Mouse (Mus musculus): ENCODE results near the gene Neurl4. TPM values are rescaled to one million over a fixed set of nuclear protein-coding genes. Genes with fewer than 3 reads are reported as not detected.
"Not testable (repeated sequence)": the region's sequence is repeated elsewhere in the genome, so short reads cannot be mapped to it uniquely, and the experiment has no call there.

The Neurl4 gene
- total RNA-seq, 2 experiments from 2014 or later, result 114 to 121 TPM

DNA sequence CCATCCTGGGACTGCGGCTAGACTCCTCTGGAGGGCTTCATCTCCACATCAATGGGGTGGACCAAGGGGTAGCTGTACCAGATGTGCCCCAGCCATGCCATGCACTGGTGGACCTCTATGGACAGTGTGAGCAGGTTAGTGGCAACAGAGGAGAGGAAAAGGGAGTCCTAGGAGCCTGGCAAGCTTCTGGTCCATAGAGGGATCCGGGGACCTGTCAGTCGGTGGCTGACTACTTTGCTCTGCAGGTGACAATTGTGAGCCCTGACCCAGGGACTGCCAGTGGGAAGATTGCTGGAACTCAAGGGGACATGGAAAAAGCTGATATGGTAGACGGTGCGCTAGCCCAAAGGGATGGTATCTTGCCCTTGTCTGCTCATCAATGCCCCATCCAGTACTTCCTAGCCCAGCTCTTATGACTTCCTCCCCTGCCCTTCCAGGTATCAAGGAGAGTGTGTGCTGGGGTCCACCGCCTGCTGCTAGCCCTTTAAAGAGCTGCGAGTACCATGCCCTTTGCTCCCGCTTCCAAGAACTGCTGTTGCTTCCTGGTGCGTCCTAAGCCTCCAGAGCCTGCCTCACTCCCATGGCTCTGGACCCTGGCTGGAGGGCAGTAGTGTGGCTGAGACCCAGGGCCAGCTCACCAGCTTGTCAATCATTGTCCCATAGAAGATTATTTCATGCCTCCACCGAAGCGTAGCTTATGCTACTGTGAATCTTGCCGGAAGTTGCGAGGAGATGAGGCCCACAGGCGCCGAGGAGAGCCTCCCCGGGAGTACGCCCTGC is 10.1 kb downstream of the Neurl4 start:
- DNase-seq (ENCODE audit: low spot score in 2 of 2), result no peak
- intact Hi-C loops (cut with DNase I), result no loop called here

DNA sequence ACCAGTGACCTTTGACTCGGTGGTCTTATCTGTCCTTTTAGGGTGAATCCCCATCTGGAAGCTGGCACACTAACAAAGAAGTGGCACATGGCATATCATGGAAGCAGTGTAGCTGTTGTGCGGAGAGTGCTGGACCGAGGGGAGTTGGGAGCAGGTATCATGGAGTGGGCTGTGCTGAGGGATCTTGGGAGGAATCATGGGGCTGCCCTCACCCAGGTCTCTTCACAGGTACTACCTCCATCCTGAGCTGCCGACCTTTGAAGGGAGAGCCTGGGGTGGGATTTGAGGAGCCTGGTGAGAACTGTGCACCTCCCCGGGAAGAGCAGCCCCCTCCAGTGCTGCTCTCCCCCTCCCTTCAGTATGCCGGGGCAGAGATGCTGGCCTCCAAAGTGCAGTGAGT is 10.8 kb downstream of the Neurl4 start:
- DNase-seq (ENCODE audit: low spot score in 2 of 2), result no peak
- intact Hi-C loops (cut with DNase I), result no loop called here

GRCm38 (mm10) chr11:69912716-69913530 is 12.1 kb downstream of the Neurl4 start:
- no peak for DNase-seq (ENCODE audit: low spot score in 2 of 2)
- intact Hi-C loops (cut with DNase I), result no loop called here

DNA sequence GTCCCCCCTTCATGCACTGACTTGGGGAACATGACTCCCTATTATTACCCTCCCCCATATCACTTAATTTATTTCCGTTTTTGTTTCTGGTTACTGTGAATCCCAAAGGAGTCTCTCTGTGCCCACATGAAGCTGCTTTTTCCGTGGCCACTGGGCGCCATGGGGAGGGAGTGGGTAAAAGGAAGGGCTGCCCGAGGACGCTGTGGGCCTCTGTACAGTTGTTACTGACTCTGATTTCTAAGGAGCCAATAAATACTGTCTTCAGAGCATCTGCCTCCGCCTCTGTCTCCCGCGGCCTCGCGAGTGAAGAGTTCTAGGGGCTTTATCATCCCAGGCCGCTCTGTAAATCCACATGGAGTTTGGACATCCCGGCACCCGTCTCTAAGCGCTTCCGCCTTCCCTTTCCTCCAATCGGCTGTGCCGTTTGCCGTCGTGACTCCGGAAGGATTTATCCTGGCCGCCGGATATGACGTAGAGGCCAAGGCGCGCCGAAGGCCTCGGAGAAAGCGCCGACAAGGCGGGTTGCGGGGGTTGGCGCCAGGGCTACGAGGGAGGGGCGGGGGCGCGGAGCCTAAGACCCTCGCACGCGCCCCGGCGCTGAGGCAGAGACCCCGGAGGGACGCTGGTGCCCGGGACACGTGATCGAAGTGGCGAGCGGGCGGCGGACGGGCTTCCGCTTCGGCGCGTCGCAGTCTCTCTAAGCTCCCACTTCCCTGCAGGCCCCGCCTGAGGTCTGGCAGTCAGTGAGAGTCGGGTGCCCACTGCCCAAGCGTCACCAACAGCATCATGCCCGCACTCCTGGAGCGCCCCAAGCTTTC is 12.9 kb downstream of the Neurl4 start, which contains the start of gene Gps2:
Gene Gps2 (plus strand): TSS at position 335 of the 818 bp plus-strand sequence.
- DNase-seq (ENCODE audit: low spot score in 2 of 2), result peak; percentile 96
- intact Hi-C loops (cut with DNase I), result no loop called here

GRCm38 (mm10) chr11:69914372-69914764 is 13.5 kb downstream of the Neurl4 start:
- intact Hi-C loops (cut with DNase I), result no loop called here
- DNase-seq (ENCODE audit: low spot score in 2 of 2), result no peak

GRCm38 (mm10) chr11:69914917-69915430 is 14.1 kb downstream of the Neurl4 start:
- DNase-seq (ENCODE audit: low spot score in 2 of 2), result no peak
- intact Hi-C loops (cut with DNase I), result no loop called here

GRCm38 (mm10) chr11:69915667-69916627 is 15.1 kb downstream of the Neurl4 start:
- intact Hi-C loops (cut with DNase I), result no loop called here
- DNase-seq (ENCODE audit: low spot score in 2 of 2), result no peak

DNA sequence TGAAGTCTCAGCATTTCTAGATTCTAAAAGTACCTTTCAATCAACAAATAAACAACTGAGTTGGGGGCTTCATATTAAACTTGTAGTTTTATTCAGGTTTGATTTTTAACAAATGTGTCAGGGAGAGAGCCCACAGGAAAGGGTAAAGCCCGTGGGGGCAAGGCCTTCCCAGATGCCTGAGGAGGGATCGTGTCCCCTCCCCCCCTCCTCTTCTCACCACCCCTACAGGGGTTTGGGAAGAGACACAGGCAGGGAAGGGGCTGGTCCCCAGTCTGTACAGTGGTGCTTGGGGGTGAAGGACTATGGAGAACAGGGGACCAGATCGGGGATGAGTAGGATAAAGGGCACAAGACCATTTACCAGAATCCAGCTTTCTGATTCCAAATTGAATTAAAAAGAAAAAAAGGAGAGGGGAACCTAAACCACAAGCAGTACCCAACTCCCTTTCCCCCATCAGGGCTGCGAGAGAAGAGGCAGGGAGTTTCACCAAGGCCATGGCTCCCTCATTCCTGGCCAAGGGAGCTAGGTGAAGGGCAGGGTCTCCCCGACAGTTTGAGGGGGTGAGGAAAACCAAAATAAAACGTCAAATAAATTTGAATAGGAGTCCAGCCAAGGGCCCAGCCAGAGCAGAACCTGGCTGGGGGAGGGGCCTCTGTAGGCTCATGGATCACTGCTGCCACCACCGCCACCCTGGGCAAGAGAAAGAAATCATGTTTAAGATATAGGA is 15.9 kb downstream of the Neurl4 start:
- intact Hi-C loops (cut with DNase I); DNase-seq (ENCODE audit: low spot score in 2 of 2): not testable (repeated sequence)

- DNase-seq (ENCODE audit: low spot score in 2 of 2), result no peak
- intact Hi-C loops (cut with DNase I), result no loop called here
These were observed 16.6 kb downstream of the Neurl4 start for GRCm38 (mm10) chr11:69917379-69917948.

GRCm38 (mm10) chr11:69918118-69918517 is 17.2 kb downstream of the Neurl4 start:
- no peak for DNase-seq (ENCODE audit: low spot score in 2 of 2)
- intact Hi-C loops (cut with DNase I), result no loop called here

DNA sequence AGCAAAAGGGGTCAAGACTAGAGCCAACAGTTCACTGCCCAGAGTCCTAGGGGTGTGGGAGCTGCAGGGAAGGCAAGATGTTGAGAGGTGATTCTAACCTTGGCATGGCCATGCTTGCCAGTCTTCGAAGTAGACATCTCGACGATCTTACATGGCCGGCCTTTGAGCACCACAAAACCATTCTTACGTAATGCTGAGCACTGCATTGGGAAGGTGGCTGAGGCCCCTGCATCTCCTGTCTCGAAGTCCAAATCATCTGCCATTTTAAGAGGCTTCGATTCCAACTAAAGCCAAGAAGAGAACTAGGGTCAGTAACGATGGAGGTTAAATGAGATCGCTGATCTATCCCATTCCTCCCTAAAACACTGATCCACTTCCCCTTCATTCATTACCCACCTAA is 18.2 kb downstream of the Neurl4 start:
- DNase-seq (ENCODE audit: low spot score in 2 of 2), result no peak
- intact Hi-C loops (cut with DNase I), result no loop called here

- intact Hi-C loops (cut with DNase I), result loop anchor here (2.0 kb wide), 1 partner anchor 61 kb away; the partner anchor contains the start of gene Ctdnep1
- DNase-seq (ENCODE audit: low spot score in 2 of 2), result peak in 1 of 2 experiments; percentile 59
These were observed 18.9 kb downstream of the Neurl4 start for GRCm38 (mm10) chr11:69919661-69920265.

DNA sequence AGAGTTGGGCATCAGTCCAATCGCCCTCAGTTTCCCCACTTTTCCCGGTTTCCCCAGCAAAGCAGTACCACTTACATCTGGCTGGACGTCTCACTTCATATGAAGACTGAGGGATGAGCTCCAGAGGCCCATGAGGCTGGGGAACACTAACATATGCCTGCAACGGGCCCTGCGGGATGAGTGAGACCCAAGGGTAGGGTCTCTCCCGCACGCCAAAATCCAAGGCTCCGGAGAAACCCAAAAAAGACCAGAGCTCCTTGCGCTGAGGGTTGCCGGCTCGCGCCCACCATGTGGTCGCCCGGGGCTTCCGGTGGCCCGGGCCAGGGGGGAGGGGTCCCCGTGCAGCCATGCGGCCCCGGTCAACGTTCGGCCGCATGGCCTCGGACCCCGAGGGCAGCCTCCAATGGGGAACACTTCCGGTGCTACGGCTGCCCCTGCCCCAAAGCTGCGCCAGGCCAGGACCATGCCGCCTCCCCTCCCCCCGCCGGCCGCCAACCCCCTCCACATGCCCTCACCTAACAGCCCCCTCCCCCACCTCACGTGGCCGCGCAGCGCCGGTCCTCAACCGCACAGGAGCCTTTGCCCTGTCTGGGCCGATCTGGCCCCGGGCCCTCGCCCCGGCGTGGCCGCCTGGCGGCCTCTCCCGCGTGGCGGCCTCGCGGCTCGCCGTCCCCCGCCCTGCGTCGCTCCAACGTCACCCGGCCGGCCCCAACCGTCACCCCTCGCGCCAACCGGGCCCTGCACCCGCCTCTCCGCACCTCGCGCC is 19.6 kb downstream of the Neurl4 start:
- intact Hi-C loops (cut with DNase I), result loop anchor here (1.0 to 2.0 kb wide), 2 partner anchors 19 to 60 kb away; partner anchors contain the start of genes Ctdnep1 and Neurl4
- peak in 1 of 2 experiments; percentile 36 for DNase-seq (ENCODE audit: low spot score in 2 of 2)

DNA sequence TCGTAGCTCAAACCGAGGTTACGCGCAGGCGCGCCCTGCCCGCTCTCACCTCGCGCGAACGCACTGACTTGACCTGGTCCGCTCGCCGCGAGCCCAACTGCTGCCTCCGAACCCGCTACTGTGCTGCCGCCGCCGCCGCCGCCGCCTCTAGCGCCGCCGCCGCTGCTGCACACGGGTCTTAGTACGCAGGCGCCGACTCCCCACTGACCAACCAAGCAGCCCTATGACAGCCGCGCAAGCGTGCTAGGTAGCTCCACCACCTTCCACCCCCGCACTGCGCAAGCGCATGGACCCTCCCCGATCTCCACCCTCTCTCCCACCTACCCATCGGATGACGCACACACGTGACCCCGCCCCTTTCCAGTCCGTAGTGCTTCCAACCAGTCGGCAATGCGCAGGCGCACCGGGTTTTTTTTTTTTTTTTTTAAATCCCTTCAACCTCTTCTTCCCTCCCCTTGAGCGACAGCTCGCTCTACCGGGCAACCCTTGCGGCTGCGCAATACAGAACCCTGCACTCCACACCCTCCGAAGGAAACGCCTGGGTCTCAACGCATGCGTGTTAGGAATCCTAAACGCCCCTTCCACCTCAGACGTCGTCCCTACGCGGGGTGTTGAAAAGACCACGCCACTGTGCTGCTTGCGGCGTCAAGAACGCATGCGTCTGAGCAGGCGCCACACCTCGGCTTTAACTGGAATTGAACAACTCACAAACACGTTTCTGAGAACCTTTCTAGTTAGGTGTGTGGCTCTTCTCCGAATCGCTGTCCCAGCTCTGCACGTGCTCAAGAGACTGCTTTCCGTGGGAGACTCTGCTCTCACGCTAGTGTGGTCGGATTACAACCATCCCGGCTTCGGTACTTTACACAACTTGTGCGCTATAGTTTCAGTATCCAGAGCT is 20.5 kb downstream of the Neurl4 start, which contains the start of gene Eif5a:
Gene Eif5a (minus strand): TSS at position 845 of the 898 bp plus-strand sequence.
- peak; percentile 100 for DNase-seq (ENCODE audit: low spot score in 2 of 2)
- intact Hi-C loops (cut with DNase I), result loop anchor here (1.0 to 2.0 kb wide), 2 partner anchors 20 to 59 kb away; partner anchors contain the start of genes Ctdnep1 and Neurl4
